Mouse (Mus musculus) liver, embryonic 14.5 days (tissue): ENCODE measurements around the gene Tsen2. TPM values are rescaled to one million over a fixed set of nuclear protein-coding genes. Genes with fewer than 3 reads are reported as not detected.

Experiments used
- ATAC-seq: fragments of 200-750 bp; cut with Nextera tagmentation; 2 replicates; pipeline ENCODE4 v1.8.0; 2017; ENCODE audit warnings: moderate number of reproducible peaks, mild to moderate bottlenecking, moderate library complexity; ENCODE audit not compliant: insufficient read depth
- DNase-seq, 3 experiments: peaks; one replicate each; pipeline ENCODE4 v3.0.0-alpha.2; 2012 to 2013; ENCODE audit warnings: low read depth in 3 of 3, low spot score in 3 of 3
- H3K27ac ChIP-seq: fragments of 300-500 bp; sonication (generic); 2 replicates; pipeline ENCODE4 v1.5.1; 2014; ENCODE audit warnings: moderate library complexity, mild to moderate bottlenecking, control low read depth, inconsistent platforms
- H3K27me3 ChIP-seq: fragments of 300-500 bp; sonication (generic); 2 replicates; pipeline ENCODE4 v1.6.1; 2014; ENCODE audit warnings: mild to moderate bottlenecking, low read length, moderate library complexity; ENCODE audit not compliant: control insufficient read depth, insufficient read depth
- H3K36me3 ChIP-seq: fragments of 300-500 bp; sonication (generic); replicated peaks from 2 replicates; pipeline ENCODE4 v1.6.1; 2014; ENCODE audit warnings: low read depth; ENCODE audit not compliant: control insufficient read depth, insufficient read depth
- H3K4me1 ChIP-seq, 2 experiments: fragments of 200-500 bp in 1 of 2; fragments of 300-500 bp in 1 of 2; sonication (generic) in 1 of 2; replicated peaks; 2 replicates each; pipeline ENCODE4 v1.6.1; 2012 to 2014; ENCODE audit warnings: antibody characterized with exemption in 1 of 2, inconsistent platforms in 1 of 2, low read length in 1 of 2; ENCODE audit not compliant: control insufficient read depth in 2 of 2, insufficient read depth in 2 of 2
- H3K4me2 ChIP-seq: fragments of 300-500 bp; sonication (generic); 2 replicates; pipeline ENCODE4 v1.6.1; 2014; ENCODE audit warnings: low read depth, mild to moderate bottlenecking, control low read depth, moderate library complexity
- H3K4me3 ChIP-seq, 2 experiments: fragments of 200-500 bp in 1 of 2; fragments of 300-500 bp in 1 of 2; sonication (generic) in 1 of 2; 2 replicates each; pipeline ENCODE4 v1.5.1; 2012 to 2014; ENCODE audit warnings: low read depth in 2 of 2, low read length in 2 of 2, mild to moderate bottlenecking in 2 of 2, control low read depth in 1 of 2, inconsistent platforms in 1 of 2, moderate library complexity in 1 of 2; ENCODE audit not compliant: insufficient read depth in 1 of 2
- H3K9ac ChIP-seq: fragments of 300-500 bp; sonication (generic); replicated peaks from 2 replicates; pipeline ENCODE4 v1.6.1; 2014; ENCODE audit warnings: mild to moderate bottlenecking, control low read depth, moderate library complexity
- H3K9me3 ChIP-seq: fragments of 300-500 bp; sonication (generic); 2 replicates; pipeline ENCODE4 v1.6.1; 2016; ENCODE audit warnings: low read length, mixed read lengths; ENCODE audit not compliant: control insufficient read depth
- CTCF ChIP-seq: IDR thresholded peaks from 2 replicates; pipeline ENCODE4 v1.5.1; 2016; ENCODE audit warnings: antibody characterized with exemption, low read depth, control low read depth
- EP300 ChIP-seq: IDR thresholded peaks from 2 replicates; pipeline ENCODE4 v1.6.1; 2016; ENCODE audit warnings: antibody characterized with exemption, low read depth
- WGBS: fragments of 180-500 bp; shearing (Covaris S2); extraction: QIAGEN DNeasy Blood & Tissue Kit; methylation state at CpG from one replicate; pipeline ENCODE4 v1.1.7; 2014; ENCODE audit not compliant: insufficient replicate concordance; 5-methylcytosine and 5-hydroxymethylcytosine counted together
- polyA plus RNA-seq, 2 experiments: library from polyadenylated mRNA; depleted of rRNA in 1 of 2; stranded (reverse) in 1 of 2; unstranded in 1 of 2; fragments of >200 nt; fragmentation: Nextera tagmentation in 1 of 2; extraction: Ambion mirVana in 1 of 2; gene quantifications; 2 replicates each; pipeline versions ENCODE4 v1.2.1 to v1.2.3; 2012 to 2014

Gene Tsen2
- polyA plus RNA-seq (2012; rRNA removed) (3.9 and 4.7 TPM in 2 replicates), polyA plus RNA-seq (2014; fragmentation: Nextera tagmentation; extraction: Ambion mirVana) (10.7 and 11.0 TPM in 2 replicates)

GRCm38 (mm10) chr6:115544442-115544970, at the start of gene Tsen2:
Gene Tsen2, plus strand, starts transcription at chr6:115544664.
- DNase-seq: peak; percentile 83 to 90 (median 90)
- ATAC-seq: peak; percentile 88
- peak within 1 kb of the TSS; percentile 83 for H3K4me2 ChIP-seq
- WGBS: under 1% methylated on average over 38 of the region's 38 CpGs
- peak within 1 kb of the TSS; percentile 71 to 77 for H3K4me3 ChIP-seq
- H3K36me3 ChIP-seq: peaks cover 3% of the 10 kb centered on the region; the same call in 1 of the 2 replicates
- no peaks in the 10 kb centered on the region for H3K9me3 ChIP-seq
- H3K27ac ChIP-seq: peak within 1 kb of the TSS; percentile 26
- TF ChIP-seq EP300 (no peak), CTCF (peak; percentile 40)
- H3K9ac ChIP-seq: peak within 1 kb of the TSS; percentile 75
- H3K4me1 ChIP-seq: peaks cover 9 to 27% of the 10 kb centered on the region in 2 experiments
- no peaks in the 10 kb centered on the region for H3K27me3 ChIP-seq

- Histone ChIP-seq H3K27me3 (no peaks in the 10 kb centered on the region), H3K4me3 (no peak overlapping the region), H3K4me1 (no peaks in the 10 kb centered on the region), H3K36me3 (no peaks in the 10 kb centered on the region), H3K9ac (no peak overlapping the region), H3K9me3 (no peaks in the 10 kb centered on the region), H3K4me2 (no peak overlapping the region), H3K27ac (no peak overlapping the region)
- ATAC-seq (no peak), DNase-seq (no peak)
- TF ChIP-seq CTCF (no peak), EP300 (no peak)
- 73% methylated on average over 14 of the region's 14 CpGs for WGBS
Measured at GRCm38 (mm10) chr6:115499540-115499939, 44.9 kb upstream of the Tsen2 start.

GRCm38 (mm10) chr6:115500234-115500633, 44.2 kb upstream of the Tsen2 start:
- Histone ChIP-seq H3K9me3 (no peaks in the 10 kb centered on the region), H3K27ac (no peak overlapping the region), H3K4me3 (no peak overlapping the region), H3K9ac (no peak overlapping the region), H3K36me3 (no peaks in the 10 kb centered on the region), H3K4me2 (no peak overlapping the region), H3K27me3 (no peaks in the 10 kb centered on the region), H3K4me1 (no peaks in the 10 kb centered on the region)
- DNase-seq: no peak
- 75% methylated on average over 10 of the region's 10 CpGs for WGBS
- TF ChIP-seq EP300 (no peak), CTCF (no peak)
- no peak for ATAC-seq

GRCm38 (mm10) chr6:115501131-115501530, 43.3 kb upstream of the Tsen2 start:
- DNase-seq (no peak), ATAC-seq (no peak)
- Histone ChIP-seq H3K9ac (no peak overlapping the region), H3K27me3 (no peaks in the 10 kb centered on the region), H3K4me1 (no peaks in the 10 kb centered on the region), H3K9me3 (no peaks in the 10 kb centered on the region), H3K4me3 (no peak overlapping the region), H3K36me3 (no peaks in the 10 kb centered on the region), H3K4me2 (no peak overlapping the region), H3K27ac (no peak overlapping the region)
- WGBS: 33% methylated on average over 3 of the region's 3 CpGs
- no peak for TF ChIP-seq CTCF
- TF ChIP-seq EP300: no peak

- Histone ChIP-seq H3K4me2 (no peak overlapping the region), H3K4me3 (no peak overlapping the region), H3K9ac (no peak overlapping the region), H3K27me3 (no peaks in the 10 kb centered on the region), H3K27ac (no peak overlapping the region), H3K9me3 (no peaks in the 10 kb centered on the region), H3K36me3 (no peaks in the 10 kb centered on the region), H3K4me1 (no peaks in the 10 kb centered on the region)
- no peak for DNase-seq
- 86% methylated on average over 4 of the region's 4 CpGs for WGBS
- no peak for ATAC-seq
- no peak for TF ChIP-seq CTCF
- no peak for TF ChIP-seq EP300
Measured at GRCm38 (mm10) chr6:115503038-115503437, 41.4 kb upstream of the Tsen2 start.
